Mouse (Mus musculus): ENCODE results near the gene Nmral1. TPM values are rescaled to one million over a fixed set of nuclear protein-coding genes. Genes with fewer than 3 reads are reported as not detected.

Nmral1 gene
- polyA plus RNA-seq, 1 experiment from 2014 or later = 70.6 TPM

DNA sequence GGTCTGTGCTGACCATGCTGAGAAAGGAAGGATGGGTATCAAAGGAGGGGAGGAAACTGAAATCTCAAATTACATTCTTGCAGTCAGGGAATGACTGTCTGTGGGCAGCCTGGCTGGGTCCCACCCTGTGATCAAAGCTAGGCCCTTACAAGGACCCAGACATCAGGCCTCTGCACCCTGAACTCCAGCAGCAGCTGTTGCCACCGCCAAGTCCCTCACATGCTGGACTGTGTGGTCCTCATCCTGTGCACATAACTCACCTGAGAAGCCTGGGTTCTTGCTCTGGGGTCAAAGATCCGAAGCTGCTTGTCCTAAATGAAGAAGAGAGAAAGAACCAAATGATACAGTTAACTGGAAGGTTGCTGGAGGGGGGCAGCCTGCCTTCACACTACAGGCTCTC lies 57.6 kb downstream of the Nmral1 start:
- H3K4me1 ChIP-seq (ENCODE audit: control insufficient read depth, insufficient read depth, low read length) = peaks cover 13% of the 10 kb centered on the region
- no peaks in the 10 kb centered on the region for H3K9me3 ChIP-seq (ENCODE audit: control insufficient read depth, low read depth, low read length)
- H3K4me2 ChIP-seq (replicated peaks; ENCODE audit: low read depth, low read length) = no peak overlapping the region
- no peaks in the 10 kb centered on the region for H3K27me3 ChIP-seq (ENCODE audit: control insufficient read depth, insufficient read depth, low read length)
- H3K9ac ChIP-seq (replicated peaks; ENCODE audit: low read depth, low read length) = no peak overlapping the region
- no peak for ATAC-seq (ENCODE audit: insufficient number of reproducible peaks, insufficient read depth, low FRiP score, low read depth)
- WGBS = 76% methylated on average over 2 of the region's 2 CpGs
- H3K27ac ChIP-seq (ENCODE audit: low read length) = no peak overlapping the region
- H3K4me3 ChIP-seq (ENCODE audit: low read depth, low read length) = no peak overlapping the region
- peaks cover 2% of the 10 kb centered on the region; the same call in 1 of the 2 replicates for H3K36me3 ChIP-seq (ENCODE audit: control insufficient read depth, insufficient read depth, low read length)

Other genes starting within 250 kb of the Nmral1 start
- gene Srl, start 177.5 kb downstream of the Nmral1 start, polyA plus RNA-seq (2014; fragmentation: Nextera tagmentation; extraction: Ambion mirVana) = 10.5 and 13.8 TPM in 2 replicates
- 24.9 and 25.7 TPM in 2 replicates for gene Tfap4, start 159.5 kb downstream of the Nmral1 start, polyA plus RNA-seq (2014; fragmentation: Nextera tagmentation; extraction: Ambion mirVana)
- 31.0 and 34.7 TPM in 2 replicates for gene Glis2, start 124.6 kb downstream of the Nmral1 start, polyA plus RNA-seq (2014; fragmentation: Nextera tagmentation; extraction: Ambion mirVana)
- gene Pam16, start 94.4 kb downstream of the Nmral1 start, polyA plus RNA-seq (2014; fragmentation: Nextera tagmentation; extraction: Ambion mirVana) = 84.7 and 85.5 TPM in 2 replicates
- gene Vasn, start 79.4 kb downstream of the Nmral1 start, polyA plus RNA-seq (2014; fragmentation: Nextera tagmentation; extraction: Ambion mirVana) = 17.5 and 20.4 TPM in 2 replicates
- gene Dnaja3, start 79.4 kb downstream of the Nmral1 start, polyA plus RNA-seq (2014; fragmentation: Nextera tagmentation; extraction: Ambion mirVana) = 57.8 and 61.6 TPM in 2 replicates
- gene Coro7, start 39.6 kb downstream of the Nmral1 start, polyA plus RNA-seq (2014; fragmentation: Nextera tagmentation; extraction: Ambion mirVana) = 15.0 and 16.6 TPM in 2 replicates
- gene Hmox2, start 7.0 kb upstream of the Nmral1 start, polyA plus RNA-seq (2014; fragmentation: Nextera tagmentation; extraction: Ambion mirVana) = 96.9 and 105 TPM in 2 replicates
- gene Cdip1, start 70.9 kb upstream of the Nmral1 start, polyA plus RNA-seq (2014; fragmentation: Nextera tagmentation; extraction: Ambion mirVana) = 83.6 and 87.0 TPM in 2 replicates
- gene 4930562C15Rik, start 116.1 kb upstream of the Nmral1 start, polyA plus RNA-seq (2014; fragmentation: Nextera tagmentation; extraction: Ambion mirVana) = 1.3 and 1.5 TPM in 2 replicates
- gene Ubald1, start 161.0 kb upstream of the Nmral1 start, polyA plus RNA-seq (2014; fragmentation: Nextera tagmentation; extraction: Ambion mirVana) = 41.4 and 46.1 TPM in 2 replicates
- 85.4 and 91.4 TPM in 2 replicates for gene Mgrn1, start 166.9 kb upstream of the Nmral1 start, polyA plus RNA-seq (2014; fragmentation: Nextera tagmentation; extraction: Ambion mirVana)
- 158 and 161 TPM in 2 replicates for gene Nudt16l1, start 219.4 kb upstream of the Nmral1 start, polyA plus RNA-seq (2014; fragmentation: Nextera tagmentation; extraction: Ambion mirVana)
- gene Anks3, start 244.8 kb upstream of the Nmral1 start, polyA plus RNA-seq (2014; fragmentation: Nextera tagmentation; extraction: Ambion mirVana) = 50.3 and 54.1 TPM in 2 replicates

Data from stomach, embryonic 14.5 days (tissue).